Mouse (Mus musculus) thymus, adult 2 months (tissue): ENCODE data around the gene Tusc2. TPM values are rescaled to one million over a fixed set of nuclear protein-coding genes. Genes with fewer than 3 reads are reported as not detected.

Source experiments
- DNase-seq: peaks from one replicate; pipeline ENCODE4 v3.0.0; 2021
- H3K27ac ChIP-seq: fragments of 200-500 bp; 2 replicates; pipeline ENCODE4 v1.5.1; 2012; ENCODE audit warnings: low read length, control low read depth; ENCODE audit not compliant: control insufficient read depth, insufficient read depth
- H3K27me3 ChIP-seq: fragments of 200-500 bp; 2 replicates; pipeline ENCODE4 v1.6.1; 2012; ENCODE audit warnings: mild to moderate bottlenecking, low read length, moderate library complexity, mixed read lengths; ENCODE audit not compliant: control insufficient read depth, insufficient read depth
- H3K36me3 ChIP-seq: fragments of 200-500 bp; 2 replicates; pipeline ENCODE4 v1.6.1; 2012; ENCODE audit warnings: mild to moderate bottlenecking, low read length, moderate library complexity; ENCODE audit not compliant: control insufficient read depth, insufficient read depth
- H3K4me1 ChIP-seq: fragments of 200-500 bp; replicated peaks from 2 replicates; pipeline ENCODE4 v1.6.1; 2012; ENCODE audit warnings: low read length; ENCODE audit not compliant: control insufficient read depth, insufficient read depth
- H3K4me3 ChIP-seq: fragments of 200-500 bp; 2 replicates; pipeline ENCODE4 v1.5.1; 2012; ENCODE audit warnings: mild to moderate bottlenecking, low read length, control low read depth, moderate library complexity; ENCODE audit not compliant: control insufficient read depth, insufficient read depth
- CTCF ChIP-seq: fragments of 200-500 bp; IDR thresholded peaks from 2 replicates; pipeline ENCODE4 v1.5.1; 2012; ENCODE audit warnings: mild to moderate bottlenecking, control low read depth, low read length, moderate library complexity, borderline replicate concordance; ENCODE audit not compliant: control insufficient read depth, poor library complexity, insufficient read depth; ENCODE audit errors: extremely low read depth
- POLR2A ChIP-seq: fragments of 200-500 bp; IDR thresholded peaks from 2 replicates; pipeline ENCODE4 v1.6.1; 2012; ENCODE audit warnings: mild to moderate bottlenecking, low read length, control low read depth, moderate library complexity; ENCODE audit not compliant: control insufficient read depth, poor library complexity, insufficient read depth; ENCODE audit errors: extremely low read depth
- WGBS: fragments of 180-500 bp; shearing (Covaris S2); methylation state at CpG from one replicate; pipeline ENCODE4 v1.1.7; 2018; 5-methylcytosine and 5-hydroxymethylcytosine counted together
- polyA plus RNA-seq: library from polyadenylated mRNA; depleted of rRNA; stranded (reverse); fragments of >200 nt; gene quantifications from 2 replicates; pipeline ENCODE4 v1.2.3, GENCODE M21; 2012

Gene Tusc2
- polyA plus RNA-seq, 1 experiment: 67.3 TPM

- TF ChIP-seq POLR2A (no peak), CTCF (no peak)
- peaks cover 34% of the 10 kb centered on the region for H3K4me1 ChIP-seq
These were observed 3.8 kb downstream of the Tusc2 start for GRCm38 (mm10) chr9:107566855-107567254.

GRCm38 (mm10) chr9:107567702-107568319 is 4.8 kb downstream of the Tusc2 start, which contains the start of gene Hyal2:
Hyal2 (plus strand) TSS chr9:107567945.
- WGBS: 81% methylated on average over 18 of the region's 18 CpGs
- no peak within 1 kb of the TSS for H3K27ac ChIP-seq
- peaks cover 34% of the 10 kb centered on the region for H3K4me1 ChIP-seq
- peak within 1 kb of the TSS; percentile 85 for H3K4me3 ChIP-seq
- no peak for DNase-seq
- H3K27me3 ChIP-seq: no peaks in the 10 kb centered on the region
- TF ChIP-seq POLR2A: no peak
- TF ChIP-seq CTCF: no peak
- no peaks in the 10 kb centered on the region; the same call in 1 of the 2 replicates for H3K36me3 ChIP-seq

More at GRCm38 (mm10) chr9:107566855-107567254, 3.8 kb downstream of the Tusc2 start:
- no peak for DNase-seq
- H3K4me3 ChIP-seq: no peak overlapping the region
- no peak overlapping the region for H3K27ac ChIP-seq
- WGBS: 94% methylated on average over 3 of the region's 3 CpGs
- no peaks in the 10 kb centered on the region for H3K27me3 ChIP-seq
- H3K36me3 ChIP-seq: peaks cover 1% of the 10 kb centered on the region

- WGBS: 1% methylated on average over 41 of the region's 41 CpGs
These were observed 5.5 kb downstream of the Tusc2 start for GRCm38 (mm10) chr9:107568331-107569261.

GRCm38 (mm10) chr9:107569270-107569669 is 6.2 kb downstream of the Tusc2 start:
- under 1% methylated on average over 23 of the region's 23 CpGs for WGBS
- Histone ChIP-seq H3K27ac (no peak overlapping the region), H3K4me1 (peaks cover 29% of the 10 kb centered on the region), H3K27me3 (no peaks in the 10 kb centered on the region), H3K4me3 (peak overlapping the region; percentile 85), H3K36me3 (no peaks in the 10 kb centered on the region; the same call in 1 of the 2 replicates)
- no peak for DNase-seq
- TF ChIP-seq POLR2A: no peak
- 0 out of 2 replicates have a peak, but pooled peaks have one; percentile 14 for TF ChIP-seq CTCF

More at GRCm38 (mm10) chr9:107568331-107569261, 5.5 kb downstream of the Tusc2 start:
- H3K27me3 ChIP-seq: no peaks in the 10 kb centered on the region
- no peak overlapping the region for H3K27ac ChIP-seq
- peaks cover 34% of the 10 kb centered on the region for H3K4me1 ChIP-seq
- H3K4me3 ChIP-seq: peak overlapping the region; percentile 85
- no peaks in the 10 kb centered on the region; the same call in 1 of the 2 replicates for H3K36me3 ChIP-seq
- DNase-seq: peak; percentile 81
- TF ChIP-seq CTCF (no peak), POLR2A (0 out of 2 replicates have a peak, but pooled peaks have one; percentile 4)

GRCm38 (mm10) chr9:107570016-107570415 is 7.0 kb downstream of the Tusc2 start:
- peaks cover 28% of the 10 kb centered on the region for H3K4me1 ChIP-seq
- WGBS: 80% methylated on average over 13 of the region's 13 CpGs

GRCm38 (mm10) chr9:107570845-107571244 is 7.8 kb downstream of the Tusc2 start:
- 97% methylated on average over 21 of the region's 21 CpGs for WGBS
- no peaks in the 10 kb centered on the region for H3K27me3 ChIP-seq
- peaks cover 22% of the 10 kb centered on the region for H3K4me1 ChIP-seq
- no peak overlapping the region for H3K27ac ChIP-seq
- H3K4me3 ChIP-seq: no peak overlapping the region
- no peaks in the 10 kb centered on the region for H3K36me3 ChIP-seq
- no peak for DNase-seq
- TF ChIP-seq POLR2A (no peak), CTCF (no peak)

More at GRCm38 (mm10) chr9:107570016-107570415, 7.0 kb downstream of the Tusc2 start:
- Histone ChIP-seq H3K27me3 (no peaks in the 10 kb centered on the region), H3K4me3 (peak overlapping the region; percentile 13; the same call in 1 of the 2 replicates), H3K36me3 (no peaks in the 10 kb centered on the region; the same call in 1 of the 2 replicates), H3K27ac (no peak overlapping the region)
- TF ChIP-seq POLR2A (no peak), CTCF (no peak)
- DNase-seq: no peak
